Mouse (Mus musculus) myocyte (in vitro differentiated cells): ENCODE measurements around the gene Gm1113. TPM values are rescaled to one million over a fixed set of nuclear protein-coding genes. Genes with fewer than 3 reads are reported as not detected.

Source experiments
- H3K27me3 ChIP-seq: one replicate; pipeline ENCODE4 v1.6.1; 2011; ENCODE audit not compliant: control insufficient read depth, insufficient read depth, insufficient read length
- H3K36me3 ChIP-seq: one replicate; pipeline ENCODE4 v1.6.1; 2011; ENCODE audit not compliant: control insufficient read depth, insufficient read depth
- H3K4me2 ChIP-seq: one replicate; pipeline ENCODE4 v1.6.1; 2011; ENCODE audit warnings: low read depth, control low read depth
- H3K4me3 ChIP-seq: one replicate; pipeline ENCODE4 v1.5.1; 2011; ENCODE audit warnings: mild to moderate bottlenecking, control low read depth, moderate library complexity
- H3K79me2 ChIP-seq: one replicate; pipeline ENCODE4 v1.6.1; 2011; ENCODE audit not compliant: control insufficient read depth, insufficient read depth
- H3ac ChIP-seq: one replicate; pipeline ENCODE4 v1.6.1; 2011; ENCODE audit not compliant: control insufficient read depth, insufficient read length
- CEBPB ChIP-seq: IDR thresholded peaks from 2 replicates; pipeline ENCODE4 v1.6.1; 2011; ENCODE audit warnings: mild to moderate bottlenecking, moderate library complexity; ENCODE audit not compliant: poor library complexity, insufficient read depth, severe bottlenecking
- E2F4 ChIP-seq: IDR thresholded peaks from one replicate; pipeline ENCODE4 v1.6.1; 2011; ENCODE audit warnings: mild to moderate bottlenecking, control low read depth, moderate library complexity; ENCODE audit not compliant: insufficient read depth
- MAX ChIP-seq: IDR thresholded peaks from one replicate; pipeline ENCODE4 v1.6.1; 2011; ENCODE audit warnings: low read depth, mild to moderate bottlenecking, control low read depth
- MYOD1 ChIP-seq, 3 experiments: IDR thresholded peaks; one replicate each; pipeline ENCODE4 v1.6.1; 2011; ENCODE audit warnings: control low read depth in 2 of 3, low read depth in 2 of 3, mild to moderate bottlenecking in 2 of 3, moderate library complexity in 1 of 3; ENCODE audit not compliant: insufficient read length in 2 of 3, control insufficient read depth in 1 of 3
- MYOG ChIP-seq, 3 experiments: IDR thresholded peaks; one replicate each; pipeline ENCODE4 v1.6.1; 2011; ENCODE audit warnings: control low read depth in 2 of 3, low read depth in 2 of 3, mild to moderate bottlenecking in 2 of 3; ENCODE audit not compliant: insufficient read length in 2 of 3, control insufficient read depth in 1 of 3, insufficient read depth in 1 of 3
- POLR2A ChIP-seq: IDR thresholded peaks from one replicate; pipeline ENCODE4 v1.6.1; 2011; ENCODE audit warnings: low read depth, mild to moderate bottlenecking, control low read depth, moderate library complexity; ENCODE audit not compliant: insufficient read length
- POLR2AphosphoS2 ChIP-seq: IDR thresholded peaks from one replicate; pipeline ENCODE4 v1.6.1; 2011; ENCODE audit warnings: low read depth, control low read depth; ENCODE audit not compliant: insufficient read length
- REST ChIP-seq: IDR thresholded peaks from one replicate; pipeline ENCODE4 v1.6.1; 2011; ENCODE audit warnings: mild to moderate bottlenecking, control low read depth, moderate library complexity; ENCODE audit not compliant: insufficient read depth, insufficient read length
- SRF ChIP-seq: IDR thresholded peaks from one replicate; pipeline ENCODE4 v1.6.1; 2011; ENCODE audit warnings: low read depth; ENCODE audit not compliant: control insufficient read depth, insufficient read length
- TCF12 ChIP-seq: IDR thresholded peaks from one replicate; pipeline ENCODE4 v1.6.1; 2011; ENCODE audit warnings: mild to moderate bottlenecking, control low read depth; ENCODE audit not compliant: poor library complexity, insufficient read depth, severe bottlenecking
- TCF3 ChIP-seq: IDR thresholded peaks from one replicate; pipeline ENCODE4 v1.6.1; 2011; ENCODE audit warnings: low read depth, control low read depth; ENCODE audit not compliant: insufficient read length
- USF1 ChIP-seq: IDR thresholded peaks from one replicate; pipeline ENCODE4 v1.6.1; 2011; ENCODE audit warnings: low read depth, mild to moderate bottlenecking, control low read depth, moderate library complexity
- polyA plus RNA-seq: library from polyadenylated mRNA; unstranded; fragments of >200 nt; fragmentation: generic; extraction: Trizol; gene quantifications from one replicate; pipeline ENCODE4 v1.2.1, GENCODE M21; 2012; ENCODE audit warnings: missing spikeins

Gene Gm1113
- polyA plus RNA-seq, 1 experiment: not detected

- Histone ChIP-seq H3K4me3 (no peak overlapping the region), H3K79me2 (no peaks in the 10 kb centered on the region), H3ac (no peak overlapping the region), H3K36me3 (no peaks in the 10 kb centered on the region), H3K27me3 (no peaks in the 10 kb centered on the region), H3K4me2 (no peak overlapping the region)
- TF ChIP-seq CEBPB (no peak), REST (no peak), MYOD1 (IDR thresholded peaks at IDR 0.05; ENCODE audit: control insufficient read depth in 1 of 3, insufficient read length in 2 of 3, low read depth in 2 of 3) (no peak), POLR2AphosphoS2 (no peak), POLR2A (no peak), SRF (no peak), E2F4 (no peak), MAX (no peak), TCF3 (no peak), MYOG (IDR thresholded peaks at IDR 0.05; ENCODE audit: control insufficient read depth in 1 of 3, insufficient read depth in 1 of 3, insufficient read length in 2 of 3, low read depth in 2 of 3) (no peak), USF1 (no peak), TCF12 (no peak)
Observed at GRCm38 (mm10) chr9:35522241-35522640, 4.2 kb upstream of the Gm1113 start.

DNA sequence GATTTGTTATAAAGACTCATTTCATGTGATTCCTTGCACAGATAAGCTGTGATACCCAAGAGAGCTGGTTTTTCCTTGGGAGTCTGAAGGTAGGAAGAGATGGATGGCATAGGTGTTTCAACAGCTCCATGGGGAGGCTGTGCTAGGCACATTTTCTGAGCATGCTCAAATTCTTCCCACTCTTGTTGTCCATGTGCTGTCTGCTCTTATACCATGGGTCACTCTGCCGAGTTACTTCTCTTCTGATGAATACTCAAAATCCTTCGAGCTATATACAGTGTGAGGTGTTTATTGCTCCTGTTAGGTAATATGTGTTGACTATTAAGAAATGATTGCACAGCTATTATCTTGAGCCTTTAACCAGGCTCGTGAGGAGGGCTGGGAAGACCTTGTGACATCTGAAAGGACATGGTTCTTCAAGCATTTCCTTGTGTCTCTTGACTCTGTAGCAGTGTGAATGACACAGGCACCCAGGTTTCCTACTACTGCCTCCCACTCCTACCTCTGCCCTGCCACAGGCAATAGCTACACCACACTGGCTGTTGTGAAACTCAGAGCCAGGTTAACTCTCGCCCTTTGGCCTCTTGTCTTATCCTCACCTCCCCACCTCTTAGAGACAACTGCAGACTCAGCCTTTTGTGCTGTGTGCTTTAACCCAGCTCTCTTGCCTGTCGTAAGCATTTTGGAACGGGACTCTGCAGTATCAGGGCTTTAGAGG, 2.7 kb upstream of the Gm1113 start:
- no peak overlapping the region for H3ac ChIP-seq
- no peaks in the 10 kb centered on the region for H3K27me3 ChIP-seq
- no peak overlapping the region for H3K4me3 ChIP-seq
- no peak for TF ChIP-seq POLR2A
- TF ChIP-seq SRF: no peak
- TF ChIP-seq TCF12: no peak
- no peak for TF ChIP-seq CEBPB
- no peak for TF ChIP-seq REST
- no peak for TF ChIP-seq MYOG (IDR thresholded peaks at IDR 0.05; ENCODE audit: control insufficient read depth in 1 of 3, insufficient read depth in 1 of 3, insufficient read length in 2 of 3, low read depth in 2 of 3)
- TF ChIP-seq E2F4: no peak
- TF ChIP-seq POLR2AphosphoS2: no peak
- TF ChIP-seq MAX: no peak
- no peak for TF ChIP-seq USF1
- no peak for TF ChIP-seq MYOD1 (IDR thresholded peaks at IDR 0.05; ENCODE audit: control insufficient read depth in 1 of 3, insufficient read length in 2 of 3, low read depth in 2 of 3)
- TF ChIP-seq TCF3: no peak
- no peak overlapping the region for H3K4me2 ChIP-seq
- no peaks in the 10 kb centered on the region for H3K36me3 ChIP-seq
- no peaks in the 10 kb centered on the region for H3K79me2 ChIP-seq

GRCm38 (mm10) chr9:35516711-35517110, 1.4 kb downstream of the Gm1113 start:
- no peaks in the 10 kb centered on the region for H3K27me3 ChIP-seq
- H3K4me2 ChIP-seq: no peak overlapping the region
- H3K36me3 ChIP-seq: no peaks in the 10 kb centered on the region
- H3K79me2 ChIP-seq: no peaks in the 10 kb centered on the region
- H3K4me3 ChIP-seq: no peak overlapping the region
- no peak overlapping the region for H3ac ChIP-seq
- TF ChIP-seq MAX (no peak), TCF12 (no peak), SRF (no peak), MYOD1 (IDR thresholded peaks at IDR 0.05; ENCODE audit: control insufficient read depth in 1 of 3, insufficient read length in 2 of 3, low read depth in 2 of 3) (no peak), POLR2A (no peak), CEBPB (no peak), MYOG (IDR thresholded peaks at IDR 0.05; ENCODE audit: control insufficient read depth in 1 of 3, insufficient read depth in 1 of 3, insufficient read length in 2 of 3, low read depth in 2 of 3) (no peak), TCF3 (no peak), POLR2AphosphoS2 (no peak), REST (no peak), USF1 (no peak), E2F4 (no peak)

GRCm38 (mm10) chr9:35516182-35516581, 1.9 kb downstream of the Gm1113 start:
- no peaks in the 10 kb centered on the region for H3K27me3 ChIP-seq
- no peak overlapping the region for H3K4me2 ChIP-seq
- TF ChIP-seq MAX (no peak), TCF12 (no peak), USF1 (no peak), TCF3 (no peak), E2F4 (no peak), POLR2A (no peak), SRF (no peak), MYOD1 (IDR thresholded peaks at IDR 0.05; ENCODE audit: control insufficient read depth in 1 of 3, insufficient read length in 2 of 3, low read depth in 2 of 3) (no peak), MYOG (IDR thresholded peaks at IDR 0.05; ENCODE audit: control insufficient read depth in 1 of 3, insufficient read depth in 1 of 3, insufficient read length in 2 of 3, low read depth in 2 of 3) (no peak), POLR2AphosphoS2 (no peak), REST (no peak), CEBPB (no peak)
- no peaks in the 10 kb centered on the region for H3K79me2 ChIP-seq
- no peak overlapping the region for H3K4me3 ChIP-seq
- no peaks in the 10 kb centered on the region for H3K36me3 ChIP-seq
- H3ac ChIP-seq: no peak overlapping the region
